Mouse (Mus musculus): ENCODE data around the gene Sparc. TPM values are rescaled to one million over a fixed set of nuclear protein-coding genes. Genes with fewer than 3 reads are reported as not detected.

Sparc gene
- polyA plus RNA-seq, 1 experiment, result 344 TPM

GRCm38 (mm10) chr11:55373838-55374237 lies 49.1 kb downstream of the Sparc start:
- H3K27me3 ChIP-seq (ENCODE audit: control insufficient read depth, insufficient read depth, low read length, poor library complexity, severe bottlenecking), result no peaks in the 10 kb centered on the region

GRCm38 (mm10) chr11:55373373-55373772 lies 49.6 kb downstream of the Sparc start:
- H3K9ac ChIP-seq (ENCODE audit: low read depth, poor library complexity, severe bottlenecking), result no peak overlapping the region
- H3K36me3 ChIP-seq (ENCODE audit: control insufficient read depth, insufficient read depth, low read length, poor library complexity, severe bottlenecking), result no peaks in the 10 kb centered on the region
- no peaks in the 10 kb centered on the region for H3K4me1 ChIP-seq (ENCODE audit: control insufficient read depth, insufficient read depth, low read length)
- H3K27me3 ChIP-seq (ENCODE audit: control insufficient read depth, insufficient read depth, low read length, poor library complexity, severe bottlenecking), result no peaks in the 10 kb centered on the region
- TF ChIP-seq EP300 (IDR thresholded peaks at IDR 0.05; ENCODE audit: insufficient read depth, low read depth, low read length) (no peak), CTCF (IDR thresholded peaks at IDR 0.05; ENCODE audit: low read depth, low read length) (no peak), POLR2A (IDR thresholded peaks at IDR 0.05; ENCODE audit: insufficient read depth, low read length) (no peak)
- no peak overlapping the region for H3K4me3 ChIP-seq (ENCODE audit: low read depth, low read length)
- H3K9me3 ChIP-seq (replicated peaks; ENCODE audit: control insufficient read depth, insufficient read depth, low read length, poor library complexity, severe bottlenecking), result no peaks in the 10 kb centered on the region
- H3K27ac ChIP-seq (ENCODE audit: insufficient read depth, low read length), result no peak overlapping the region

More at GRCm38 (mm10) chr11:55373838-55374237, 49.1 kb downstream of the Sparc start:
- H3K4me3 ChIP-seq (ENCODE audit: low read depth, low read length), result no peak overlapping the region
- TF ChIP-seq EP300 (IDR thresholded peaks at IDR 0.05; ENCODE audit: insufficient read depth, low read depth, low read length) (no peak), CTCF (IDR thresholded peaks at IDR 0.05; ENCODE audit: low read depth, low read length) (peak; percentile 72)
- no peak overlapping the region for H3K27ac ChIP-seq (ENCODE audit: insufficient read depth, low read length)
- H3K9me3 ChIP-seq (replicated peaks; ENCODE audit: control insufficient read depth, insufficient read depth, low read length, poor library complexity, severe bottlenecking), result no peaks in the 10 kb centered on the region
- no peaks in the 10 kb centered on the region for H3K36me3 ChIP-seq (ENCODE audit: control insufficient read depth, insufficient read depth, low read length, poor library complexity, severe bottlenecking)
- H3K4me1 ChIP-seq (ENCODE audit: control insufficient read depth, insufficient read depth, low read length), result no peaks in the 10 kb centered on the region
- no peak overlapping the region for H3K9ac ChIP-seq (ENCODE audit: low read depth, poor library complexity, severe bottlenecking)

GRCm38 (mm10) chr11:55372001-55372400 lies 51.0 kb downstream of the Sparc start:
- H3K4me1 ChIP-seq (ENCODE audit: control insufficient read depth, insufficient read depth, low read length), result no peaks in the 10 kb centered on the region
- H3K27ac ChIP-seq (ENCODE audit: insufficient read depth, low read length), result no peak overlapping the region
- H3K9ac ChIP-seq (ENCODE audit: low read depth, poor library complexity, severe bottlenecking), result no peak overlapping the region
- H3K4me3 ChIP-seq (ENCODE audit: low read depth, low read length), result no peak overlapping the region
- H3K36me3 ChIP-seq (ENCODE audit: control insufficient read depth, insufficient read depth, low read length, poor library complexity, severe bottlenecking), result no peaks in the 10 kb centered on the region
- TF ChIP-seq CTCF (IDR thresholded peaks at IDR 0.05; ENCODE audit: low read depth, low read length) (no peak), EP300 (IDR thresholded peaks at IDR 0.05; ENCODE audit: insufficient read depth, low read depth, low read length) (no peak), POLR2A (IDR thresholded peaks at IDR 0.05; ENCODE audit: insufficient read depth, low read length) (no peak)
- H3K27me3 ChIP-seq (ENCODE audit: control insufficient read depth, insufficient read depth, low read length, poor library complexity, severe bottlenecking), result no peaks in the 10 kb centered on the region
- H3K9me3 ChIP-seq (replicated peaks; ENCODE audit: control insufficient read depth, insufficient read depth, low read length, poor library complexity, severe bottlenecking), result no peaks in the 10 kb centered on the region

- Histone ChIP-seq H3K9ac (ENCODE audit: low read depth, poor library complexity, severe bottlenecking) (no peak overlapping the region), H3K4me1 (ENCODE audit: control insufficient read depth, insufficient read depth, low read length) (no peaks in the 10 kb centered on the region), H3K4me3 (ENCODE audit: low read depth, low read length) (no peak overlapping the region), H3K9me3 (replicated peaks; ENCODE audit: control insufficient read depth, insufficient read depth, low read length, poor library complexity, severe bottlenecking) (no peaks in the 10 kb centered on the region), H3K36me3 (ENCODE audit: control insufficient read depth, insufficient read depth, low read length, poor library complexity, severe bottlenecking) (no peaks in the 10 kb centered on the region), H3K27me3 (ENCODE audit: control insufficient read depth, insufficient read depth, low read length, poor library complexity, severe bottlenecking) (no peaks in the 10 kb centered on the region), H3K27ac (ENCODE audit: insufficient read depth, low read length) (no peak overlapping the region)
- TF ChIP-seq EP300 (IDR thresholded peaks at IDR 0.05; ENCODE audit: insufficient read depth, low read depth, low read length) (no peak), POLR2A (IDR thresholded peaks at IDR 0.05; ENCODE audit: insufficient read depth, low read length) (no peak), CTCF (IDR thresholded peaks at IDR 0.05; ENCODE audit: low read depth, low read length) (no peak)
These were observed 53.9 kb downstream of the Sparc start for GRCm38 (mm10) chr11:55369093-55369471.

GRCm38 (mm10) chr11:55368388-55369092 lies 54.4 kb downstream of the Sparc start:
- Histone ChIP-seq H3K27me3 (ENCODE audit: control insufficient read depth, insufficient read depth, low read length, poor library complexity, severe bottlenecking) (no peaks in the 10 kb centered on the region), H3K27ac (ENCODE audit: insufficient read depth, low read length) (no peak overlapping the region), H3K36me3 (ENCODE audit: control insufficient read depth, insufficient read depth, low read length, poor library complexity, severe bottlenecking) (no peaks in the 10 kb centered on the region), H3K4me3 (ENCODE audit: low read depth, low read length) (no peak overlapping the region), H3K4me1 (ENCODE audit: control insufficient read depth, insufficient read depth, low read length) (no peaks in the 10 kb centered on the region), H3K9ac (ENCODE audit: low read depth, poor library complexity, severe bottlenecking) (no peak overlapping the region), H3K9me3 (replicated peaks; ENCODE audit: control insufficient read depth, insufficient read depth, low read length, poor library complexity, severe bottlenecking) (no peaks in the 10 kb centered on the region)
- TF ChIP-seq POLR2A (IDR thresholded peaks at IDR 0.05; ENCODE audit: insufficient read depth, low read length) (no peak), EP300 (IDR thresholded peaks at IDR 0.05; ENCODE audit: insufficient read depth, low read depth, low read length) (no peak), CTCF (IDR thresholded peaks at IDR 0.05; ENCODE audit: low read depth, low read length) (no peak)

GRCm38 (mm10) chr11:55367783-55368182 lies 55.2 kb downstream of the Sparc start:
- no peaks in the 10 kb centered on the region for H3K9me3 ChIP-seq (replicated peaks; ENCODE audit: control insufficient read depth, insufficient read depth, low read length, poor library complexity, severe bottlenecking)
- H3K4me1 ChIP-seq (ENCODE audit: control insufficient read depth, insufficient read depth, low read length), result no peaks in the 10 kb centered on the region
- no peak overlapping the region for H3K9ac ChIP-seq (ENCODE audit: low read depth, poor library complexity, severe bottlenecking)
- H3K27ac ChIP-seq (ENCODE audit: insufficient read depth, low read length), result no peak overlapping the region
- no peaks in the 10 kb centered on the region for H3K36me3 ChIP-seq (ENCODE audit: control insufficient read depth, insufficient read depth, low read length, poor library complexity, severe bottlenecking)
- TF ChIP-seq POLR2A (IDR thresholded peaks at IDR 0.05; ENCODE audit: insufficient read depth, low read length), result no peak
- no peak for TF ChIP-seq CTCF (IDR thresholded peaks at IDR 0.05; ENCODE audit: low read depth, low read length)
- TF ChIP-seq EP300 (IDR thresholded peaks at IDR 0.05; ENCODE audit: insufficient read depth, low read depth, low read length), result no peak
- no peak overlapping the region for H3K4me3 ChIP-seq (ENCODE audit: low read depth, low read length)
- H3K27me3 ChIP-seq (ENCODE audit: control insufficient read depth, insufficient read depth, low read length, poor library complexity, severe bottlenecking), result no peaks in the 10 kb centered on the region
